Mouse (Mus musculus) cerebellum, adult 11 months (tissue): ENCODE results near the gene Fbxo47.

Source experiments
- DNase-seq: peaks from one replicate; pipeline ENCODE4 v3.0.0; 2022

Gene Fbxo47

DNA sequence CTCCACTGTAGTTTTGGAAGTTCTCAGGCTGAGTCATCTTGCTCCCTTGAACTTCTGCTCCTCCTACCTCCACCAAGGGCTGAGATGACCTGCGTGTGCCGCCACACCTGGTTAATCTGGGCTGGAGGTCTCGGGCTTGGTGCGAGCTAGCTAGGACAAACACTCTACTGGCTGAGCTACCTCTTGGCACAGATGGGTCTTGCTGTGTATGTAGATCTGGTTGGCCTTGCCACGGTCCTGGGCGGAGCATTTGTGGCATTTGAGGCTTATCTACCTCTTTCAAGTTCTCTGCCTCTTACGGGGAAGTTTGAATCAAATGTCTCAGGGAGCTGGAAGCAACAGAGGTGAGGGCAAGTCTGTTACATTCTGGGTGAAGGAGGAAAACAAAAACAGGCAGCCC, 73.6 kb downstream of the Fbxo47 start:
- DNase-seq: no peak

DNA sequence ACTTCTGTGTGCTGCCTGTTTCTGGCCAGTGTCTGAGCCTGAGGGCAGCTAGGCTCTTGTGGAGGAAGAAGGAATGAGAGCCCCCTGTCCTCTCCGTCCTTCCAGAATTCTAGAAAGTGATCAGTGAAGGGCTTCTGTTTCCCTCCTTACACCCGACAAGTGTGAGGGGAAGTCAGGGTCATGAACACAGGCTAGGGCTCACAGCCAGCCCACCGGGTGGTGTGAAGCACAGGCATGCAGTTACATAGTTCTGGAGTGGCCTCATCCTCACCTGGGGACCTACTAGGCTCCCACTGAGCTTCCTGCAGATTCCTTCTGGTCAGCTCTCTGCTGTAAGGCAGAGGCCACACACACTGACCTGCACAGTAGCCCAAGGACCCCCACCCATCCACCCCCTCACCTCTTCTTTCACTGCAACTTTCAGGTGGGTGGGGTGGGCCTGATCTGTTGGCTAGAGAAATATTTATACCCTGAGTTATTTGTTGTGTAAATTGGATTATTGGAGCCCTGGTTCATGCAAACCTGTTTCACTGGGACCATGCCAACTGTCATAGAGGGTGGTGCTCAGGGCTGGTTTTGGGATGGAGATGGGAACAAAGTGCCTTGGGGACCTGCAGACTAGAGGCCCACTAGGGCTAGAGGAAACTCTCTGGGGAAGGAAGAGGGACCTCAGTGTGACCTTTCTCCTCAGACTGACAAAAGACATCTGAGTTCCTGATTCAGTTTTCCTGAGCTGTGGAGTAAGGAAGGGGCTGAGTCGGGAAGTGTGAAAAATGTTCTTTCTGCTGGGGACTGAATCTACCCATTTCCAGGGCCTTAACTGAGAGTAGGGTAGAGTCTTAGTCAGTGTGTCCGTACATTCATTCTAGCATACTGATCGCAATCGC, 74.5 kb downstream of the Fbxo47 start:
- DNase-seq: no peak

DNA sequence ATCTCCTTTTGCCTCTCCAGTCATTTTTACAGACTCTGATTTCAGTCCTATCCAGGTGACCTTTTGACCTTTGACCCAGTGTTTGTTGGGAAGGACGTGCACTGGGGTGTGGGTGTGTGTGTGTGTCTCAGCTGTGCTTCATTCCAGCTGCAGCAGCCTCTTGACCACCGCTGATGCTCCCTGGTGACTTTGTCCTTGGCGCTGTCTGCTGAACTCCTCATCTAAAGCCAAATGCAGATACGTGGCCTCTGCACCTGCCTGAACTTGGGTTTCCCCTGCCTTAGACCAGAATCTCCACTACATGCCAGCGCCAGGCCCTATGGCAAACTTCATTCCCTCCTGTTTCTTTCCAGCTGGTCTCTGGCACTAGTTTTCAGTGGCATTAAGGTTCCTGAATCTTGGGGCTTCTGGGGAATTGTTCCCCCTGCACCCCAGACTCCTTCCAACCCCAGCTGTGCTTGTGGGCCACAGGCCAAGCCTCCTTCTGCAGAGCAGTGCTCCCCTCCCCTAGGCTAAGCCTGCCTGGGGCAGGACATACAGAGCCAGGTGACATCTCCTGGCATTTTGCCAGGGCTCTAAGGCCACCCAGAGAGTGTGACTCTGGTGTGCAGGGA, 75.2 kb downstream of the Fbxo47 start:
- peak; percentile 64 for DNase-seq

DNA sequence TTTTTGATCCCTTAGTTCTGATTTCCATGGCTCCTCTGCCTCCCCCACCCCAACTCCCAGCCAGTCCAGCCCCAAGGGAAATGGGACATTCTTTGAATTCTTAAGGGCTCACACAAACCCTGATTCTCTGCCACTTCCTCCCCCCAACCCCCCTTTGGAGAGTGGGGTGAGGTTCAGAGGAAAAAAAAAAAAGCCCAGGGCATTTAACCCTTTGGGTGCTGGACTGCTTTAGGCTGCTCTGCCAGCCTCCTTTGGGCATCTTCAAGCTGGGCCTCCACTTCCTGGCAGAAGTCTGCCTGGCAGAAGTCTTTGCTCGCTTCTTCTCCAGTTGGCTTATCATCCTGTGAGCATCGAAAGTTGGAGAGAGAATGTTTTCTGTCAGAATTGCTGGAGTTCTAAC, 75.9 kb downstream of the Fbxo47 start:
- no peak for DNase-seq

DNA sequence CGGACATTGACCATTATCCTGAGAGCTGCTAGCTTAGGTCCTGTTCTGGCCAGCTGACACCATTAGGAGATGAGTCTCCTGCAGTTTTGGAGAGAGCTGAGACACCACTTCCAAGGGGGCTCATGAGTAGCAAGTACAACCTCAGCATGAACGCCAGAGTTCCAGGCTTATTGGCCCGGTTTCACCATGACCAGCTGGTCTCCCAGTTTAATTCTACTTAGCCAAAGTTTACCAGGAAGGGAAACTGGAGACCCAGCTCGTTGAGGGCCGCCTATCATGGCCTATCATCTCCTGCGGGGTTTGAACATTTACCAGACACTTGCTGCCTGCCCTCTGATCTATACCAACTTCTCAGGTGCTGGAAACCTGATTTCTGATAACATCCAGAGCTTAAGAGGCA, 76.3 kb downstream of the Fbxo47 start:
- no peak for DNase-seq

DNA sequence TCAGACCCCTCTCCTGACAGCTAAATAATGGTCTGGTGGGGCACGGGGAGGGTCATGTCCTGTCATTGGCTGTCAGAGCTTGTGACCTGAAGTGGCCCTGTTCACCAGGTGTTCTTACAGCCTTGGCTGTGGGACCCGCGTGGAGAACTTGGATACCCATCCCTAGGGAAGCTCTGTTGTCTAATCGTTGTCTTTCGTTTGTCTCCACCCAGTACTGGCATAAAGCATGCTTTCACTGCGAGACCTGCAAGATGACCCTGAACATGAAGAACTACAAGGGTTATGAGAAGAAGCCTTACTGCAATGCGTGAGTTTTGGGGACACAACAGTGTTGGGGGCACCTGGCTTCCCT, 77.4 kb downstream of the Fbxo47 start:
- DNase-seq: no peak

DNA sequence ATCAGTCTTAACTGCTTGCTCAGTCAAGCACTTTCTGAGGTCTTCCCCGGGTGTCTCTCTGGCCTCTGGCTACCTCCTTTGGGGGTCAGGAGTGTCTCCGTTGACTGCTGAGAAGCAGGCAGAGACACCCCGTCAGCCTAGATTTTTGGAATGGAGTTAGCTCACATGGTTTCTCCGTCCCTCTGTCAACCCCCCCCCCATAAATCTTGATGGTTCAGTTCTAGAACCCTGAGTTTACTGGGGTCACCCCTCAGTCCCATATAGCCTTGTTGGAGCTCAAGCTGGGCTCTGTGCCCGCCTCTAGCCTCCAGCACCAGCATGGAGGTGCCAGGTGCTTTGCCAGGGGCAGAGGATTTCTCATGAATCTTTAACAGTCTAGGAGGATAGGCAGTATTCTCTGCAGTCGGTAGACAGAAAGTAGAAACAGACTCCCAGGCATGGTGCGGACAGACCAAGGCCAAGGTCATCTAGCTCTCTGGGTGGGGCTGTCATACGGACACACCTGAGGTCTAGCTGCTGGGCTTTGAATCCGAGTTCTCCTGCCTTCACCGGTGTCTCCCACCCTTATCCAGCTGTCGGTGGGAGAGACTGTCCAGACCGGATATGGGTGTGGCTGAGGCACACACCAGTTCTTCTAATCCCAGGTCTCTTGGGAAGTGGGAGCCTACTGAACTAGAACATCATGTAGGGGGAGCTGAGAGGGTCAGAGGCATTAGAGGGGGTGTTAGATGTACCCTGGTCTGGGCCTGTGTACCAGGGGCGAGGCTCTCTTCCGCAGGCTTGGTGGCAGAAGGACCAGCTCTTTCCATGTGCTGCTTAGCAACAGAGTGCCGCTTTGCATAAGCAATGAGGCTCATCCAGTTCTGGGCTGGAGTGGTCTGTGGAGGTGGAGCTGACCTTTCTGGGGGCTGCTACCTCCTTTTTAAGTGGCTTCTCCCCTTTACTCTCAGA, 78.0 kb downstream of the Fbxo47 start:
- no peak for DNase-seq

DNA sequence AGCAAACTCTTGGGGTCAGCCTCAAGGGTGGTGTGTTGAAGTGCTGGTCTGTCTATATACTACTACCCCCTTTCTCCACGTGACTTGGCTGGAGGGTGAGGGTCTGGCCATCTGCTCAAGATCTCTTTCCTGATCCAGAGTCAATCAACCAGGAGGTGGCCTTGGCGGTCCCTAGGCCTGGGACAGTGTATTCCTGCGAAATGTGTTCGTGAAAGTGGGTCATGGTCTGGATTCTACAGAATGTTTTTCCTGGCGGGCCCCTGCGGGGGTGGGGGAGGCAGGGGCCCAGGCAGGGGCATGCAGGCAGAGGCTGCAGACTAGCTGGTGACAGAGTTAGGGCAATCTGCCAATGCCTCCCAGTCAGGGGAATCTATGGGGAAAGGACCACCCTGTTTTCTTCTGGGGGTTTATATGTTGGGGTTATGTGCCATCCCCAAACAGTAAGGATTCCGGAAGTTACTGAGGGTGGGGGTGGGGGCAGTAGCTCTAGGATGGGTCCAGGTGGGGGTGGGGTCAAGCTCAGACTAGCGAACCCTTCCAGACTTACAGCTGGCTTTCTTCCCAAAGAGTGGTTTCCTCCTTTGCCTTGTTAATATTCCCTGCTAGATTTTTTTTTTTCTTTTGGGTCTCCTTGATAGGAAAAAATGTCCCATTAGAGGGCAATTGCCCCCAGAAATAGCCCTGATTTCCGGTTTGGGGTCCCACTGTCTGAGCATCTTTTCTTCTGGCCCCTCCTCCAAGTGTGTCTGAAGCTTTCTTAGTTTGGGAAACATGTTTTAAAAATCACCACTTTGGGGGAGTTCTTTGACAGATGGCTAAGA, 78.9 kb downstream of the Fbxo47 start:
- DNase-seq: no peak

DNA sequence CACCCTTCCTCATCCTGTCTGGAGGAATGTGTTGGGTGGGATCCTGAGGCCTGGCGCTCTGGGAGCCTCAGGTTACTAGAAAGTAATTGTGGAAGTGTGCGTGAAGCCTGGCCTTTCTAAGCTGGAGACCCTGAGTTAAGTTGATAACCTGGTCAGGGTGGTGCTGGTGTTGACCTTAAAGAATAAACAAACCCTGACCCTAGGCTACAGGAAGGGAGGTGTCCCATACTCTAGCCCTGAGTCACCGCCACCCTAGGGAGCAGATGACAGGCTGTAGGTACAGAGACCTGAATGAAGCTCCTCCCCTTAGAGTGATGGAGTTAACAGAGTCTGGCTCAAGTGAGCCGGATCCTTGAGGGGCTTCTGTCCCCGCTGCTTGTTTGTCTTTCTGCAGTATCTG, 80.1 kb downstream of the Fbxo47 start:
- no peak for DNase-seq
